Mouse (Mus musculus) embryo, embryonic 11.5 days (tissue): Measurements from ENCODE around the gene Pip5kl1.

ENCODE experiments used
- DNase-seq: peaks from one replicate; pipeline ENCODE4 v3.0.0-alpha.2; 2012; ENCODE audit warnings: low read depth, low spot score

The Pip5kl1 gene

DNA sequence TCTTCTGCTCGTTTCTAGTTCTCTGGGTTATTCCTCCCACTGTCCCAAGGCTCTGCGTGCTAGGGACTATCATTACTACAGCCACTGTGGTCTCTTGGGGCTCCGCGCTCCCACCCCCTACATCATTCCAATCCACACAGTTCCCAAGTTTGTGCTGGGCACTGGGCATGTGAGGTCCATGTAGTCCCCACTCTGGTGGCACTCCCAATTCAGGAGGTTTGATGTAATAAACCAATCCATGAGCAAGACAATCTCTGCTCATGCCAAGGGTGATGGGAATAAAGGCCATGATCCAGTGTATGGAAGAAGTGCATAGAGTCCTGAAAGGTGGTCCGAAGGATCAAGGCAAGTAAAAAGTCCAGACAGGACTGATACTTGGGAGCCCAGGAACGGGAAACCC, at the start of gene Pip5kl1:
Gene Pip5kl1 (plus strand): TSS at position 301 of the 400 bp plus-strand sequence.
- DNase-seq, result no peak

GRCm38 (mm10) chr2:32525816-32526215, 48.8 kb upstream of the Pip5kl1 start:
- DNase-seq, result no peak

DNA sequence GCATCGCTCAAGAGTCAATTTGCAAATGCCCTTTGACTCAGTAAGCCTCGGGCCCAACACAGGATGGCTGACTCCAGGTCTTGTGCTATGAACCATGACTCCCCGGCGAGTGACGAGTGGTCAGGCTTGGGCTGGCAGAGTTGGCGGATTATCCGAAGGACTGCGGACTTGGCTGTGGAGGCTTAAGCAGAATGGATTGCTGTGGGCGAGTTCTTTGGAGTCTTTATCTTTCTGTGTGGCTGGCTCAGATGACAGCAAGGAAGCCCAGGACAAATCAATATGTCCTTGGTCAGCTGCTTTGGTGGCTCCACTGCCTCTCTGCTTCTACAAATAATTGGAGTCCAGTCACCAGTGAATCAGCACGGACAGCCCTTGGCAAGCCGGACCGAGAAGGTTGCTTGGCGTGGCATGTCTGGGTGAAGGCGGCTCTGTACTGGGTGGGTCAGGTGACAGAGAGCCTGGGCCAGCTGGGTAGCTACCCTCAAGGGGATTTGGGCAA, 47.1 kb upstream of the Pip5kl1 start:
- no peak for DNase-seq

- DNase-seq, result no peak
These were observed 46.3 kb upstream of the Pip5kl1 start for GRCm38 (mm10) chr2:32528326-32528725.

GRCm38 (mm10) chr2:32530479-32530878, 44.1 kb upstream of the Pip5kl1 start:
- DNase-seq, result no peak

DNA sequence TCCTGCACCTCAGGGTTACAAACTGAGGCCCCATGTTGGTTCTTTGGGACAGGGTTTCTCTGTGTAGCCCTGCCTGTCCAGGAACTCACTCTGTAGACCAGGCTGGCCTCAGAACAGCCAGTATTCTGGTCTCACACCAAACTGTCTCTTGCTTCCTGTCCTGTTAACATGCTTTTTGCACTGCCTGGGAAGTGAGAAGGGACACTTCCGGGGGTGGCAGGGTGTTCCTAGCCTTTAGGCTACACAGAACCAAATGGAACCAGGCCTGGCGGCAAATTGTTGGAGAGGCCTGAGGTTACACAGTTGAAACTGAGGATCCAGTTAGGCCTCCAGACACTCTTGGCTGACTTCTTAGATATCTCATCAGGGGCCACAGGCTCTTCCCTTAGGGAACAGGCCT, 41.4 kb upstream of the Pip5kl1 start:
- no peak for DNase-seq

- peak; percentile 45 for DNase-seq
These were observed 40.4 kb upstream of the Pip5kl1 start for GRCm38 (mm10) chr2:32534061-32534732.

DNA sequence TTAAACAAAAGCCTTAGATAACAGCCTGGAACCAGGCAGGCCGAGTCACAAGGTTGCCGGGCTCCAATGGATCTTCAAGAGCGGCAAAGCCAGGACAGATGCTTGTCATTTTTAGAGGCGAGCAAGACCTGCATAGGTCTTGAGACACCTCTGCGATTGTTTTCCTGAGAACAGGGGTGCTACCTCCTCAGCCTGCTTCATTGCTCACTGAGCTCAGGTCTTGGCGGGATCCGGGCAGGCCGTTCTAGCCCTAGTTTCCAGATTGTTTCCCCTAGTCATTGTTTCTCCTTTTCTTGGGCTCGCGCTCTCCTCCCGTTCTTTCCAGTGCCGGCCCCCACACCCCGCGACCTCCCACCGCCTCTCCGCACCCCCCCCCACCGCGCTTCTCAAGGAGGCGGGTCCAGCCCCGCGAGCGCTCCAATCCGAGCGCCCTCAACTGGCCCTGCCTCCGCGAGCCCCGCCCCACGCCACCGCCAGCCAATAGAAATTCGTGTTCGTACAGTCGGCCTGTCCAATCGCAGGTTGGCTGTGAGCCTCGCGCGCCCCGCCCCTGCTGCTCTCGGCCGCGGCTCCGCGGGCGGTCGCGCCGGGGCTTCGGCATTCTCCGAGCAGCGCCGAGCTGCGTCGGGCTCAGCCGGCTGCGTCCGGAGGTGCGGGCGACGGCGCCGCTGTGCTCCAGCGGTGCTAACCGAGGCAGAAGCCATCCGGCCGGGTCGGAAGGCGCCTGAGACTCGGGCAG, 39.7 kb upstream of the Pip5kl1 start, which contains the start of gene Fam102a:
Gene Fam102a (plus strand): TSS at position 600 of the 739 bp plus-strand sequence.
- DNase-seq, result peak; percentile 93

DNA sequence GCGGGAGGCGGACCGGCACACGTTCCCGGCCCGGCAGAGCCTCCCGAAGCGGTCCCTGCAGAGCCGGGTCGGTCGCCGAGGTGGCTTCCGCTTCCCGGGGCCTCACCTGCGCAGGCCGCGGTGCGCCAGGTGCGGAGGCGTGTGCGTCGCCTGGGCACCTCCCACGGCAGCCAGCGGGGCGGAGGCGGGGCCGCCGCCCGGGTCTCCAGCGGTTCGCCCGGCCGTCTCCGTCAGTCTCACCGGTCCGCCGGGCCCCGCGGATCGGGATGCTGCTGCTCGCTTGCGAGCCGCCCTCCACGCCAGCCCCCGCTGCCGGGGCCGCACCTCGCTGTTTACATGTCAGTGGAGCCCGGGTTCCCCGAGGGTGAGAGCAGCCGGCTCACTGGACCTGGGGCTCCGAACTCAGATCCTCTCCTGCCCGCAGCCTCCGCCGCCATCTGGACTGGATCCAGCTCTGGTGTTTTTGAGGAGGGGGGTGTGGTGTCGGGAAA, 39.1 kb upstream of the Pip5kl1 start:
- DNase-seq, result no peak

DNA sequence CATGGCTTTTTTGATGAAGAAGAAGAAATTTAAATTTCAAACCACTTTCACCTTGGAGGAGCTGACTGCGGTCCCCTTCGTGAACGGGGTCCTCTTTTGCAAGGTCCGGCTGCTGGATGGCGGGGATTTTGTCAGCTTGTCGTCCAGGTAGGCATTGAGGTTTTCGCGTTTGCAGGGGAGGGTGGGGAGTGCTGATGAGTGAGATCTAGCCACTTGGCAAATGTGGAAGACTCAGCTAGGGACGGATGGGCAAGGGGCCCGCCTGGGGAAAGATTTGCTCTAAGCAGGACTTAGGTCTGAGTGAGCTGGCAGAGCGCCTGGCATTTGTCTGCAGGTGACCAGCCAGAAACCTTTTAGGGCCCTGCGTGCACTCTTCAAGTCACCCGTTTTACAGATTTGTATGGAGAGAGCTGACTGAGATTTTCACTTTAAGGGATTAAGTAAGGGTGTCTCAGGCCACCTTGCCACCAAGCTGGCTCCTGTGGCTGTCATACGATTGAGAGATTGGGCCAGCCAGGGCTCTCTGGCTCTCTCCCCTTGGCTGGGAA, 38.4 kb upstream of the Pip5kl1 start:
- DNase-seq, result no peak

- no peak for DNase-seq
These were observed 37.8 kb upstream of the Pip5kl1 start for GRCm38 (mm10) chr2:32536634-32537359.

GRCm38 (mm10) chr2:32537360-32537905, 37.2 kb upstream of the Pip5kl1 start:
- no peak for DNase-seq

DNA sequence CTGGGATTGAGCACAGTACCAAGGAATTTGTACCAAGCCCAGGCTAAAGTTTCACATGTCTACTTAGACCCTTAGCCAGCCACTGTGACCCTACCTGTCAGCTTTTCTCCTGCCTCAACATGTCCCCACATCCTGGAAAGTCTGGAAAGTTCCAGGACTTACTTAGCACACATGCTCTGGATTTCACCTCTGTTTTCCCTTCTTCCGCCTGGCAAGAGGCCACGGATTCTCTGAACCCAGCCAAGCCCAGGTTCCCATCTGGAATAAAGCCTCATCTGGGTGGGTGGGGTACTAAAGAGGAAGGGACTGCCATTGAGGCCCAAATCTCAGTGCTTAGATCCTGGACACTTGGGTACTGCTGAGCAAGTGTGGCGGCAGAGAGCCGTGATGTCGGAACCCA, 36.7 kb upstream of the Pip5kl1 start:
- no peak for DNase-seq

DNA sequence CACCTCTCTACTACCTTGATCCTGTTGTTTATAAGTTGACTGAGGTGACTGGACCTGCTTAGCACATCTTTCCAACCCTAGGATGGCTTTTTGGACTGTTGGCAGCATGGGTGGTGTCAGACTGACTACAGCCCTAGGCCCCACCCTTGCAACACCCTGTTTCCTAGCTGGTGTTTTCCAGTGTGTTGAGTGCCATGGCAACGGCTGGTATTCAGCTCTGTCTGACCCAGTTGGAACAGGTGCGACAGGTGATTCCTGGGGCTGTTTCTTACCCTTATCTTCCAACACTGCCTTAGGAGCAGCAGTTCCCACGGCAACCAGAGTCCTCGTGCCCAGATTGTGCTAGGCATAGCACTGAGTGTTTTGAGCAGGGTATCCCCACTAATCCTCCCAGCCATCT, 36.1 kb upstream of the Pip5kl1 start:
- DNase-seq, result no peak

DNA sequence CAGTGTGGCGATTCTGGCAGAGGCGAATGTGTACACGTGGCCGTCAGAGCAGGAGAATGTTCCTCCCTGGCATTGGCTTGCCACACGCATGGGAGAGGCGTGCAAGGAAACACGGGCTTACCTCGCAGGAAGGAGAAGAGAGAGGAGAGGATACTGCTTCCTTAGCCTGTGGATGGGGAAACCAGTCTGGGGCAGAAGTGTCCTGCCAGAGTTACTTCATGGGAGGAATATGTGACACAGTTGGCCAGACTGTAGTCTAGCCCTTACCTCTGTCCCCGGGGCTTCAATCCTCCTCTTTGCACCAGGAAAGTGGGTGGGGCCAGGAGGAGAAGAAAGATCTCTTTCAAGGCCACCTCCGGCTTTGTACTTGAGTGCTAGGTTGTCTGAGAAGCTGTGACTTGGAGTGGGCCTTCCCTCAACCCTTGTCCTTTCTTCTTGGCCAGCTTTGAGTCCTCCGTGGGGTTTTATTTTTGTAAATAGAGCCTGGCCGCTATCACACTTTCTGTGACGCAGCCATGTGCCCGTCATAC, 35.1 kb upstream of the Pip5kl1 start:
- no peak for DNase-seq

DNA sequence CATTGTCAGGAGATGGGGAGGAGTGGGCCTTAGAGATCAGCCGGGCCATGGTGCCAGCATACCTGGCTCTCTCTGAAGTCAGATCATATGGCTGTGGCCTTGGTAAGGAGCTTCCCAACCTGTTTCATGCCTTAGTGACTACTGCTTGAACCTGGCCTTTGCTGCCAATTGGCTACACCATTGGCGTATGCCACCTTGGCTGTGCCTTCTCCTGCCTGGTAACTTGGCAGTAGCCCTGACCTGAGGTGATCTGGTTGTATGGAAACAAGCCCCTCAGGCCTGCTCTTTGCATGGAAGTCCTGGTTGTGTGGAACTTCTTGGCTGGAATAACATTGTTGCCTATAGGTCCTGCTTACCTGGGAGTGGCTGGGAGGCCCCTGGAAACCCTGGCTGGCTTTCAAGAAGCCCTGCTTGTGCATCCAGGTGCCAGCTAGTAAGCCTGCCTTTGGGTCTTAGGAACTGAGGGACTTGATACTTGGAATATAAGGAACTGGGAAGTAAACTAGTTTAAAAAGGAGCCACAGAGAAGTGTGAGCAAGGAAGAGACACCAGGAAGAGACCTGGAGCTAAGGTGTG, 33.2 kb upstream of the Pip5kl1 start:
- DNase-seq, result no peak

DNA sequence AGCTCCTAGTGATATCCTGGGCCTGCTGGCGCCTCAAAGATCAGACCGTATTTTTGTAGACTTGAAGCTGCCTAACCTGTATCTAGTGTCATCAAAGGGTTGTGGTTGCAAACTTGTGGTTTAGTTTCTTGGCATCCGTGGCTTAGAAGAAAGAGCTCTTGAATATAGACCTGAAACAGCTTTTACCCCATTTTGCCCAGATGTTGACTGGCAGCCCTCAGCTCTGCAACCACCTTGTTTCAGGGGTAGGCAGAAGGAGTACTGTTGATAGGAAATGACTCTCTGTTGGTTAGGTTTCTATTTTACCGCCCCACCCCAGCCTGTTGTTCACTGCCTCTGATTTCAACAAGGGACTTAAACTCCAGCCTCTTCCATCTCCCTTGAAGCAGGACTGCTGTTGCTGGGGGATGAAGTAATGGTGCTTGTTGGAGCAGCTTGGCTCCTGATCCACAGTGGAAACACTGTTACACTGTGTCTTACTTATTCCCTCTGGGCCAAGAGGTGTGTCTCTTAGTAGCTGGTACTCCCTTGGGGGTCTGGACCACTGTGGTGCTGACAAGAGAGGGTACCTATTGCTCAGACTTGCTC, 32.5 kb upstream of the Pip5kl1 start:
- no peak for DNase-seq

DNA sequence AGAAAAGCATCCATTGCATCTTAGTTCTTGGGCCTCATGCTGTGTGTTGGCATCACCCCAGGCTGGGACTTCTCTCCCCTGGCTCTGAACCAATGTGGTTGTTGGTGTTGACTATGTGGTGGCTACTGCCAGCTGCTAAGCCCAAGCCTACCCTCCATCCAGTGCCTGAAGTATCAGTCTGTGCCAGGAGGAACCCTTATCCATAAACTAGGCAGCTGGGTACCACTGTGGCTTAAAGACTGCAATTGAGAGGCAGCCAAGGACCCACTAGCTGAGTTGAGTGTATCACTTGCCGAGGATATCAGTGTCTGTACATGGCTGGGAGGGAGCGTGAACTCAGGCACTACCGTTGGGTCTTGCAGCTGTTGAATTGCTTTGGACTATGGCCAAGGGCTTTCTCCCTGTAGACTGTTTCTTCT, 31.6 kb upstream of the Pip5kl1 start:
- DNase-seq, result no peak

GRCm38 (mm10) chr2:32546951-32547350, 27.6 kb upstream of the Pip5kl1 start:
- no peak for DNase-seq

GRCm38 (mm10) chr2:32547380-32547779, 27.2 kb upstream of the Pip5kl1 start:
- no peak for DNase-seq
